Mouse (Mus musculus): ENCODE measurements around the gene Crybg1. TPM values are rescaled to one million over a fixed set of nuclear protein-coding genes. Genes with fewer than 3 reads are reported as not detected.
A peak's percentile ranks its signal among the peaks of the same experiment; 100 is the strongest.

The Crybg1 gene
- polyA plus RNA-seq (2016; fragmentation: Nextera tagmentation; extraction: Ambion mirVana), result 0.22 and 0.31 TPM in 2 replicates

- no peak within 1 kb of the TSS for H3K27ac ChIP-seq
- ATAC-seq (ENCODE audit: low FRiP score), result peak; percentile 63; the same call in 1 of the 2 replicates
- H3K4me1 ChIP-seq, result peaks cover 11% of the 10 kb centered on the region
- peaks cover 16% of the 10 kb centered on the region for H3K27me3 ChIP-seq
- no peaks in the 10 kb centered on the region for H3K9me3 ChIP-seq
- H3K4me3 ChIP-seq (replicated peaks), result peak within 1 kb of the TSS; percentile 37
- H3K9ac ChIP-seq, result no peak within 1 kb of the TSS
- WGBS, result 5% methylated on average over 52 of the region's 53 CpGs
- no peaks in the 10 kb centered on the region for H3K36me3 ChIP-seq (replicated peaks)
- peak within 1 kb of the TSS; percentile 59 for H3K4me2 ChIP-seq
These were observed at the start of gene Crybg1 for GRCm38 (mm10) chr10:44148337-44149317. Gene Crybg1, minus strand, starts transcription at chr10:44148853.

DNA sequence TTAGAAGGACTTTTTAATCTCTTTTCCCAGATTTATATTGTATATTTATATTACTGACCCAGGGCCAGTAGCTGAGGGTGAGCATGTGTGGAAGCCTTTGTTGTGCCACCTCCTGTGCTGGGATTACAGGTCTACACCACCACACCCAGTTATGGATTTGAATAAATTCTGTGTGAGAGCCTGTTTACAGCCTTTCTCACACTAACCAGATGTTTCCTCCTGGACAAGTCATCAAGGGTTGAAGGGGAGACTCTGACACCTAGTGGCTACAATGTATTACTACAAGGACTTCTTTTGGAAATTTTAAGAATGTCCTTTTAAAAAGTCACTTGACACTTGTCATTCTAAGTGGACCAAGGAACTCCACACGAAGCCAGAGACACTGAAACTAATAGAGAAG lies 28.7 kb upstream of the Crybg1 start:
- Histone ChIP-seq H3K4me3 (replicated peaks) (no peak overlapping the region), H3K9ac (no peak overlapping the region), H3K4me2 (no peak overlapping the region), H3K9me3 (no peaks in the 10 kb centered on the region), H3K27me3 (no peaks in the 10 kb centered on the region), H3K4me1 (no peaks in the 10 kb centered on the region), H3K27ac (no peak overlapping the region), H3K36me3 (replicated peaks) (no peaks in the 10 kb centered on the region)
- no peak for ATAC-seq (ENCODE audit: low FRiP score)
- WGBS, result 0% methylated on average over 1 of the region's 1 CpGs

- H3K27ac ChIP-seq, result no peak overlapping the region
- H3K4me2 ChIP-seq, result no peak overlapping the region
- H3K9ac ChIP-seq, result no peak overlapping the region
- H3K36me3 ChIP-seq (replicated peaks), result no peaks in the 10 kb centered on the region
- no peaks in the 10 kb centered on the region for H3K4me1 ChIP-seq
- no peaks in the 10 kb centered on the region for H3K27me3 ChIP-seq
- no peak overlapping the region for H3K4me3 ChIP-seq (replicated peaks)
- ATAC-seq (ENCODE audit: low FRiP score), result no peak
- H3K9me3 ChIP-seq, result no peaks in the 10 kb centered on the region
These were observed 27.9 kb upstream of the Crybg1 start for GRCm38 (mm10) chr10:44176548-44176947.

DNA sequence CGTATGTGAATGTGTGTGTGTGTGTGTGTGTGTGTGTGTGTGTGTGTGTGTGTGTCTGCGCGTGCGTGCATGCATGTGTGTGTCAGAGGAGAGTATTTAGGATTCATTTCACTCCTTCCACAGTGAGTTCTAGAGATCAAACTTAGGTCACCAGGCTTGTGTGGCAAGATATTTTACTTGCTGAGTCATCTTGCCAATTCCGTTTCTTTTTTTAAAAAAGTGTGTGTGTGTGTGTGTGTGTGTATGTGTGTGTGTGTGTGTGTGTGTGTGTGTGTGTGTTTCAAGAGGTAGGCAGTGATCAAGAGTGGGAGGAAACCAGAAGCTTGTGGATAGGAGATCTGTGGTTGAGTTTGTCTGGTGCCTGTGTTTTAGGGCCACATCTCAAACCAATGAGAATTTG lies 27.5 kb upstream of the Crybg1 start:
- Histone ChIP-seq H3K27me3 (no peaks in the 10 kb centered on the region), H3K4me2 (no peak overlapping the region), H3K27ac (no peak overlapping the region), H3K4me3 (replicated peaks) (no peak overlapping the region), H3K4me1 (no peaks in the 10 kb centered on the region), H3K9ac (no peak overlapping the region), H3K9me3 (no peaks in the 10 kb centered on the region), H3K36me3 (replicated peaks) (no peaks in the 10 kb centered on the region)
- ATAC-seq (ENCODE audit: low FRiP score), result no peak
- WGBS, result 92% methylated on average over 5 of the region's 5 CpGs

GRCm38 (mm10) chr10:44170145-44170544 lies 21.5 kb upstream of the Crybg1 start:
- H3K9me3 ChIP-seq, result no peaks in the 10 kb centered on the region
- no peak overlapping the region for H3K4me3 ChIP-seq (replicated peaks)
- ATAC-seq (ENCODE audit: low FRiP score), result no peak
- no peaks in the 10 kb centered on the region for H3K27me3 ChIP-seq
- no peak overlapping the region for H3K9ac ChIP-seq
- H3K36me3 ChIP-seq (replicated peaks), result no peaks in the 10 kb centered on the region
- WGBS, result 82% methylated on average over 12 of the region's 12 CpGs
- no peak overlapping the region for H3K27ac ChIP-seq
- no peak overlapping the region for H3K4me2 ChIP-seq
- no peaks in the 10 kb centered on the region for H3K4me1 ChIP-seq

GRCm38 (mm10) chr10:44167061-44167460 lies 18.4 kb upstream of the Crybg1 start:
- no peaks in the 10 kb centered on the region for H3K9me3 ChIP-seq
- no peak for ATAC-seq (ENCODE audit: low FRiP score)
- no peaks in the 10 kb centered on the region for H3K36me3 ChIP-seq (replicated peaks)
- H3K4me2 ChIP-seq, result no peak overlapping the region
- 76% methylated on average over 5 of the region's 5 CpGs for WGBS
- H3K4me1 ChIP-seq, result no peaks in the 10 kb centered on the region
- no peak overlapping the region for H3K4me3 ChIP-seq (replicated peaks)
- no peak overlapping the region for H3K9ac ChIP-seq
- no peaks in the 10 kb centered on the region for H3K27me3 ChIP-seq
- H3K27ac ChIP-seq, result no peak overlapping the region

DNA sequence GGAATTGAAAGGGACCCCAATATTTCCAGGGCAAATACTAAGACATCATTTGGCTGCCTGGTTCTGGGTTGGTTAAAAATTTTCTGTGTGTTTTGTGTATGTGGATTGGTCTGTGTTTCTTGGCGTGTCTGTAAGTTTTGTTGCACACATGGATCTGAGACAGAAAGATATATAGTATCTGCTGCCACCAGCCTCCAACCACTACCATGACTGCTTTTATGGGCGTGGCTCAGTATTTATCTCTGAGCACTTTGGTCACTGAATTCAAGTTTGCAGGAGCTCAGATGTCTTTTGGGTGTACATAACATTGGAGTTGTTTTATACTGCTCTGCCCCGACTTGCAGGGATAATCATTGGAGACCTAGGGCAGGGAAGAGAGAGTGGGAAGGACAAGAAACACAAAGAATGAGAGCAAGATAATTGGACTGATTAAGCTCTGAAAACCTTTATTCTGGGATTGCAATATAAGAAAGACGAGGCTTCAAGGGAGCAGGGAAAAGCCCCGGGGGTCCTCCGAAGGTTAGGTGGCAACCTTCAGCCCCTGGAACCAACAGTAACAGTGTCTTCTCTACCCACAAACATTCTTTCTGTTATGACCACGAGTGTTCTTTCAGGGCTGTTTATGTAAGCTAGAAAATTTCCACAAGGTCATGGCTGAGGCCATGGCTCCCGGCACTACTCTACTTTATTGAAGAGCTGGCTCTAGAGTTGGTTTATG lies 15.8 kb upstream of the Crybg1 start:
- Histone ChIP-seq H3K4me1 (no peaks in the 10 kb centered on the region), H3K36me3 (replicated peaks) (no peaks in the 10 kb centered on the region), H3K4me2 (no peak overlapping the region), H3K9ac (no peak overlapping the region), H3K27ac (no peak overlapping the region), H3K27me3 (no peaks in the 10 kb centered on the region), H3K9me3 (no peaks in the 10 kb centered on the region), H3K4me3 (replicated peaks) (no peak overlapping the region)
- whole genome bisulfite sequencing, result 77% methylated on average over 8 of the region's 8 CpGs
- ATAC-seq (ENCODE audit: low FRiP score), result no peak

DNA sequence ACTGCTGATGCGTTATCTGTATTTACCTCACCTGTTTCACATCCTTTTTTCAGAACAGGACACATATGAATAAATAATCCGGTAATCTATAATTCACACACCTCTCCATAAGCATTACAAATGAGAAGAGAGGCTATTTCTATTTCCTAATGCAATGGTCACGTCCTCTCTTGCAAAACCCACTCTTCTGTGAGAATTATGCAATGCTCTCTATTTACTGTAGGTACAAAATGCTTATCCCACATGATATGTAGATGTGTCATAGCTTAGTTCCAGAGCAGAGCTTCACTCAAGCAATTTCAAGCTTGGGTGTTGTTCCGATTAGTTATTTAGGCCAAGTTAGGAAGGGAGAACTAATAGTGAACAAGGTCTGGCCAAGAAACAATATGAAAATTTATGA lies 14.4 kb upstream of the Crybg1 start:
- no peaks in the 10 kb centered on the region for H3K36me3 ChIP-seq (replicated peaks)
- no peak for ATAC-seq (ENCODE audit: low FRiP score)
- no peak overlapping the region for H3K9ac ChIP-seq
- H3K9me3 ChIP-seq, result no peaks in the 10 kb centered on the region
- H3K4me2 ChIP-seq, result no peak overlapping the region
- no peaks in the 10 kb centered on the region for H3K4me1 ChIP-seq
- WGBS, result 89% methylated on average over 4 of the region's 4 CpGs
- H3K27me3 ChIP-seq, result no peaks in the 10 kb centered on the region
- no peak overlapping the region for H3K27ac ChIP-seq
- no peak overlapping the region for H3K4me3 ChIP-seq (replicated peaks)

GRCm38 (mm10) chr10:44160150-44160549 lies 11.5 kb upstream of the Crybg1 start:
- Histone ChIP-seq H3K4me3 (replicated peaks) (no peak overlapping the region), H3K9me3 (no peaks in the 10 kb centered on the region), H3K27ac (no peak overlapping the region), H3K9ac (no peak overlapping the region), H3K27me3 (no peaks in the 10 kb centered on the region), H3K4me1 (no peaks in the 10 kb centered on the region), H3K4me2 (no peak overlapping the region), H3K36me3 (replicated peaks) (no peaks in the 10 kb centered on the region)
- WGBS, result 54% methylated on average over 4 of the region's 4 CpGs
- no peak for ATAC-seq (ENCODE audit: low FRiP score)

- no peak for ATAC-seq (ENCODE audit: low FRiP score)
- H3K27me3 ChIP-seq, result no peaks in the 10 kb centered on the region
- WGBS, result 70% methylated on average over 2 of the region's 2 CpGs
These were observed 8.8 kb upstream of the Crybg1 start for GRCm38 (mm10) chr10:44157489-44157888.

DNA sequence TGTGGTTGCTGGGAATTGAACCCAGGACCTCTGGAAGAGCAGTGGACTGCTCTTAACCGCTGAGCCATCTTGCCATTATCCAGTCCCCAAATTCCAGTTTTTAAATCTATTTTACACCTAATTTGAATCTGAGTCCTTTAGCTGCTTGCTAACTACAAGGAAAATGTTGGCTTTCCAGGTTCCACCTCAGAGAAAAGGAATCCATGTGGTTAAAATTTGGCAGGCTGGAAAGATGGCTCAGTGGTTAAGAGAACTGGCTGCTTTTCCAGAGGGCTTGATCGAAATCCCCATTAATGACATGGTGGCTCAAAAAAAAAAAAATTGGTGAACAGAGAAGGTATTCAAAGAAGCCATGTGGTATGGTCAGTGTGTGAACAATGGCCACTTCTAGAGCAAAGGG lies 1.8 kb upstream of the Crybg1 start:
- Histone ChIP-seq H3K4me3 (replicated peaks) (no peak overlapping the region), H3K4me1 (peaks cover 11% of the 10 kb centered on the region)

More at GRCm38 (mm10) chr10:44157489-44157888, 8.8 kb upstream of the Crybg1 start:
- no peaks in the 10 kb centered on the region for H3K36me3 ChIP-seq (replicated peaks)
- H3K9me3 ChIP-seq, result no peaks in the 10 kb centered on the region
- H3K27ac ChIP-seq, result no peak overlapping the region
- H3K4me2 ChIP-seq, result no peak overlapping the region
- H3K4me1 ChIP-seq, result no peaks in the 10 kb centered on the region
- no peak overlapping the region for H3K9ac ChIP-seq
- no peak overlapping the region for H3K4me3 ChIP-seq (replicated peaks)

GRCm38 (mm10) chr10:44143401-44143800 lies 5.3 kb downstream of the Crybg1 start:
- no peak for ATAC-seq (ENCODE audit: low FRiP score)
- Histone ChIP-seq H3K4me1 (0 out of 2 replicates have a peak, but pooled peaks cover under 1% of the 10 kb centered on the region), H3K4me3 (replicated peaks) (no peak overlapping the region), H3K9ac (no peak overlapping the region), H3K4me2 (no peak overlapping the region), H3K27ac (no peak overlapping the region), H3K9me3 (no peaks in the 10 kb centered on the region), H3K36me3 (replicated peaks) (no peaks in the 10 kb centered on the region), H3K27me3 (peaks cover 5% of the 10 kb centered on the region)
- 94% methylated on average over 10 of the region's 10 CpGs for WGBS

More for the DNA sequence above, 1.8 kb upstream of the Crybg1 start:
- 94% methylated on average over 2 of the region's 2 CpGs for WGBS
- Histone ChIP-seq H3K9me3 (no peaks in the 10 kb centered on the region), H3K4me2 (no peak overlapping the region), H3K9ac (no peak overlapping the region), H3K27ac (no peak overlapping the region), H3K27me3 (peaks cover 16% of the 10 kb centered on the region), H3K36me3 (replicated peaks) (no peaks in the 10 kb centered on the region)
- ATAC-seq (ENCODE audit: low FRiP score), result no peak
